Mouse (Mus musculus) kidney, postnatal 0 days (tissue): Measurements from ENCODE around the gene Pde2a. TPM values are rescaled to one million over a fixed set of nuclear protein-coding genes. Genes with fewer than 3 reads are reported as not detected.

Experiments
- ATAC-seq: fragments of 200-750 bp; cut with Nextera tagmentation; replicated peaks from 2 replicates; pipeline ENCODE4 v1.8.0; 2017; ENCODE audit warnings: low read depth, moderate number of reproducible peaks, moderate TSS enrichment, moderate library complexity; ENCODE audit not compliant: low FRiP score
- DNase-seq: peaks from one replicate; pipeline ENCODE4 v3.0.0-alpha.2; 2016; ENCODE audit warnings: low spot score
- H3K27ac ChIP-seq: fragments of 300-500 bp; sonication (generic); 2 replicates; pipeline ENCODE4 v1.5.1; 2014; ENCODE audit warnings: mild to moderate bottlenecking
- H3K27me3 ChIP-seq: fragments of 300-500 bp; sonication (generic); 2 replicates; pipeline ENCODE4 v1.6.1; 2014; ENCODE audit warnings: low read length, mixed read lengths; ENCODE audit not compliant: insufficient read depth
- H3K36me3 ChIP-seq: fragments of 300-500 bp; sonication (generic); 2 replicates; pipeline ENCODE4 v1.6.1; 2014; ENCODE audit warnings: low read length, mixed read lengths; ENCODE audit not compliant: insufficient read depth
- H3K4me1 ChIP-seq: fragments of 300-500 bp; sonication (generic); replicated peaks from 2 replicates; pipeline ENCODE4 v1.6.1; 2014; ENCODE audit warnings: antibody characterized with exemption, low read length, mixed read lengths; ENCODE audit not compliant: insufficient read depth
- H3K4me2 ChIP-seq: fragments of 300-500 bp; sonication (generic); 2 replicates; pipeline ENCODE4 v1.6.1; 2014; ENCODE audit warnings: mild to moderate bottlenecking, low read length, moderate library complexity, mixed read lengths
- H3K4me3 ChIP-seq: fragments of 300-500 bp; sonication (generic); replicated peaks from 2 replicates; pipeline ENCODE4 v1.5.1; 2014; ENCODE audit warnings: low read depth, low read length
- H3K9ac ChIP-seq: fragments of 300-500 bp; sonication (generic); 2 replicates; pipeline ENCODE4 v1.6.1; 2014; ENCODE audit warnings: low read depth, low read length
- H3K9me3 ChIP-seq: fragments of 300-500 bp; sonication (generic); replicated peaks from 2 replicates; pipeline ENCODE4 v1.6.1; 2016; ENCODE audit warnings: low read length, inconsistent platforms, mixed read lengths
- CTCF ChIP-seq: IDR thresholded peaks from 2 replicates; pipeline ENCODE4 v1.5.1; 2016; ENCODE audit warnings: antibody characterized with exemption, low read depth, mild to moderate bottlenecking, moderate library complexity
- WGBS: fragments of 180-500 bp; shearing (Covaris S2); extraction: QIAGEN DNeasy Blood & Tissue Kit; methylation state at CpG from one replicate; pipeline ENCODE4 v1.1.7; 2014; 5-methylcytosine and 5-hydroxymethylcytosine counted together
- polyA plus RNA-seq: library from polyadenylated mRNA; unstranded; fragments of >200 nt; fragmentation: Nextera tagmentation; extraction: Ambion mirVana; gene quantifications from 2 replicates; pipeline ENCODE4 v1.2.1, GENCODE M21; 2015

Gene Pde2a
- polyA plus RNA-seq, 1 experiment from 2014 or later, result 21.0 TPM

- ATAC-seq, result no peak
- Histone ChIP-seq H3K4me1 (no peaks in the 10 kb centered on the region), H3K27me3 (no peaks in the 10 kb centered on the region), H3K4me2 (no peak overlapping the region), H3K27ac (no peak overlapping the region), H3K36me3 (no peaks in the 10 kb centered on the region), H3K4me3 (no peak overlapping the region), H3K9me3 (no peaks in the 10 kb centered on the region), H3K9ac (no peak overlapping the region)
- DNase-seq, result no peak
- 65% methylated on average over 10 of the region's 10 CpGs for WGBS
- TF ChIP-seq CTCF, result no peak
Observed at GRCm38 (mm10) chr7:101443093-101443492, 21.6 kb downstream of the Pde2a start.

- Histone ChIP-seq H3K36me3 (no peaks in the 10 kb centered on the region), H3K9me3 (no peaks in the 10 kb centered on the region), H3K27me3 (no peaks in the 10 kb centered on the region), H3K4me2 (no peak overlapping the region), H3K4me3 (no peak overlapping the region), H3K27ac (no peak overlapping the region), H3K4me1 (no peaks in the 10 kb centered on the region), H3K9ac (no peak overlapping the region)
- TF ChIP-seq CTCF, result no peak
- 67% methylated on average over 4 of the region's 4 CpGs for WGBS
- ATAC-seq (no peak), DNase-seq (no peak)
Observed at GRCm38 (mm10) chr7:101444211-101444610, 22.7 kb downstream of the Pde2a start.

GRCm38 (mm10) chr7:101449855-101450254 is 28.4 kb downstream of the Pde2a start:
- Histone ChIP-seq H3K27ac (no peak overlapping the region), H3K27me3 (peaks cover 9% of the 10 kb centered on the region; the same call in 1 of the 2 replicates), H3K9me3 (no peaks in the 10 kb centered on the region), H3K36me3 (no peaks in the 10 kb centered on the region), H3K9ac (no peak overlapping the region), H3K4me3 (no peak overlapping the region), H3K4me2 (no peak overlapping the region), H3K4me1 (no peaks in the 10 kb centered on the region)
- 30% methylated on average over 3 of the region's 3 CpGs for WGBS
- ATAC-seq (no peak), DNase-seq (no peak)
- TF ChIP-seq CTCF, result no peak

- Histone ChIP-seq H3K9me3 (no peaks in the 10 kb centered on the region), H3K27ac (no peak overlapping the region), H3K36me3 (no peaks in the 10 kb centered on the region), H3K4me1 (no peaks in the 10 kb centered on the region), H3K9ac (peak overlapping the region; percentile 47; the same call in 1 of the 2 replicates), H3K4me3 (peak overlapping the region; percentile 42), H3K27me3 (peaks cover 9% of the 10 kb centered on the region; the same call in 1 of the 2 replicates), H3K4me2 (peak overlapping the region; percentile 88)
- peak; percentile 97 for TF ChIP-seq CTCF
- under 1% methylated on average over 68 of the region's 68 CpGs for WGBS
- DNase-seq (peak; percentile 86), ATAC-seq (peak; percentile 74)
Observed at GRCm38 (mm10) chr7:101450422-101451401, 29.2 kb downstream of the Pde2a start.

GRCm38 (mm10) chr7:101452669-101453068 is 31.2 kb downstream of the Pde2a start:
- peaks cover 9% of the 10 kb centered on the region; the same call in 1 of the 2 replicates for H3K27me3 ChIP-seq
- WGBS, result 80% methylated on average over 3 of the region's 3 CpGs
- DNase-seq (no peak), ATAC-seq (no peak)
- no peaks in the 10 kb centered on the region for H3K36me3 ChIP-seq
- H3K9me3 ChIP-seq, result no peaks in the 10 kb centered on the region
- no peak overlapping the region for H3K9ac ChIP-seq
- no peak overlapping the region for H3K27ac ChIP-seq
- no peak for TF ChIP-seq CTCF
- H3K4me2 ChIP-seq, result peak overlapping the region; percentile 88
- H3K4me1 ChIP-seq, result no peaks in the 10 kb centered on the region
- H3K4me3 ChIP-seq, result peak overlapping the region; percentile 42

GRCm38 (mm10) chr7:101453296-101453695 is 31.8 kb downstream of the Pde2a start:
- peak overlapping the region; percentile 88 for H3K4me2 ChIP-seq
- H3K9me3 ChIP-seq, result no peaks in the 10 kb centered on the region
- H3K4me1 ChIP-seq, result 0 out of 2 replicates have a peak, but pooled peaks cover under 1% of the 10 kb centered on the region
- H3K36me3 ChIP-seq, result no peaks in the 10 kb centered on the region
- H3K27ac ChIP-seq, result peak overlapping the region; percentile 54
- H3K4me3 ChIP-seq, result peak overlapping the region; percentile 42
- 79% methylated on average over 3 of the region's 3 CpGs for WGBS
- H3K9ac ChIP-seq, result no peak overlapping the region
- no peak for TF ChIP-seq CTCF
- peaks cover 9% of the 10 kb centered on the region; the same call in 1 of the 2 replicates for H3K27me3 ChIP-seq
- ATAC-seq, result no peak
- DNase-seq, result no peak
